Mouse (Mus musculus) limb, embryonic 10.5 days (tissue): ENCODE data around the gene Stxbp5. TPM values are rescaled to one million over a fixed set of nuclear protein-coding genes. Genes with fewer than 3 reads are reported as not detected.

Experiments
- DNase-seq: peaks from one replicate; pipeline ENCODE4 v3.0.0-alpha.2; 2017; ENCODE audit warnings: low spot score
- H3K27ac ChIP-seq: fragments of 300-500 bp; sonication (generic); 2 replicates; pipeline ENCODE4 v1.5.1; 2016; ENCODE audit warnings: mild to moderate bottlenecking
- H3K27me3 ChIP-seq: fragments of 300-500 bp; sonication (generic); 2 replicates; pipeline ENCODE4 v1.6.1; 2016; ENCODE audit warnings: low read depth, mild to moderate bottlenecking; ENCODE audit not compliant: poor library complexity, severe bottlenecking
- H3K36me3 ChIP-seq: fragments of 300-500 bp; sonication (generic); 2 replicates; pipeline ENCODE4 v1.6.1; 2016; ENCODE audit warnings: mild to moderate bottlenecking, moderate library complexity
- H3K4me1 ChIP-seq: fragments of 300-500 bp; sonication (generic); 2 replicates; pipeline ENCODE4 v1.6.1; 2016
- H3K4me3 ChIP-seq: fragments of 300-500 bp; sonication (generic); 2 replicates; pipeline ENCODE4 v1.5.1; 2016; ENCODE audit warnings: mild to moderate bottlenecking, moderate library complexity
- H3K9me3 ChIP-seq: fragments of 300-500 bp; sonication (generic); replicated peaks from 2 replicates; pipeline ENCODE4 v1.6.1; 2016; ENCODE audit warnings: mild to moderate bottlenecking
- WGBS: fragments of 180-500 bp; shearing (Covaris S2); methylation state at CpG from one replicate; pipeline ENCODE4 v1.1.7; 2016; 5-methylcytosine and 5-hydroxymethylcytosine counted together
- polyA plus RNA-seq: library from polyadenylated mRNA; unstranded; fragments of >200 nt; fragmentation: Nextera tagmentation; extraction: Ambion mirVana; gene quantifications from 2 replicates; pipeline ENCODE4 v1.2.1, GENCODE M21; 2016

Stxbp5 gene
- polyA plus RNA-seq, 1 experiment from 2014 or later, result 3.5 TPM

DNA sequence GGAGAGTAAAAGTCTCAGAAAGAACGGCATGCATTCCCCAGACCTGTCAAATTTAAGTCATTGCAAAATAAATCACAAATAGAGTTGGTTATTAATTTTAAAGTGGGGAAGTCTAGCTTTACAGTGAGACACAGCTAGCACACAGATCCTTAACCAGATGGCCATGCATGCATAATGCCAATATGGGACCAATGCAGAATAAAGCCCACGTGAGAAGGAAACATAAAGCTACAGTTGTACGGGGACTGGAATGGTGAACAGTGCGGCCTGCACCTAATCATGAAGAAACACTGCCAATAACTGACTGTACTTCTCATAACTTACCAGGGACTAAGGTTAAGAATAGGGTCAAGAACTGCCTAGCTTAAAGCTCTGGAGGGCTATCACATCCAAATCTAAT, 67.9 kb downstream of the Stxbp5 start:
- Histone ChIP-seq H3K36me3 (0 out of 2 replicates have a peak, but pooled peaks cover 2% of the 10 kb centered on the region), H3K4me1 (no peaks in the 10 kb centered on the region), H3K9me3 (no peaks in the 10 kb centered on the region), H3K27ac (no peak overlapping the region), H3K27me3 (no peaks in the 10 kb centered on the region), H3K4me3 (no peak overlapping the region)
- WGBS, result 90% methylated on average over 4 of the region's 4 CpGs
- no peak for DNase-seq

DNA sequence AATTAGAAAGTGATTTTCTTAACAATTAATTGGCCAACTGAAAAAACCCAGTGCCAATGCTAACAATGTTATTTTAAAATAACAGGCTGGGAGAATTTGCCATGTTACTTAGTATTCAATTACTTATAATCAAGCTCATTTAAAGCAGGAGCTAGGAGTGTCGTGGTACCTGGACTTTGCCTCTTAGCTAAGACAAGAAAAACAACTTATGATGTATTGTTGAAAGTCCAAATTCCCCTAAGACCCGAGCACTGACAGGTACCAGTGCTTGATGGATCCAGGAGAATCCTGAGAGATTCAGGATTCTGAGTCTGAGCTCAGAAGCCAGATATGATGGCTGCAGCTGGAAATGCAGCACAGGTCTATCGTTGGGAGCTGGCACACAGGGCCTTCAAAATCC, 71.1 kb downstream of the Stxbp5 start:
- DNase-seq, result no peak
- Histone ChIP-seq H3K9me3 (no peaks in the 10 kb centered on the region), H3K36me3 (0 out of 2 replicates have a peak, but pooled peaks cover 2% of the 10 kb centered on the region), H3K27ac (no peak overlapping the region), H3K4me3 (no peak overlapping the region), H3K27me3 (no peaks in the 10 kb centered on the region), H3K4me1 (no peaks in the 10 kb centered on the region)
- 90% methylated on average over 3 of the region's 3 CpGs for WGBS

GRCm38 (mm10) chr10:9821299-9821698, 79.6 kb downstream of the Stxbp5 start:
- Histone ChIP-seq H3K9me3 (no peaks in the 10 kb centered on the region), H3K4me3 (no peak overlapping the region), H3K27me3 (no peaks in the 10 kb centered on the region), H3K4me1 (no peaks in the 10 kb centered on the region), H3K27ac (no peak overlapping the region), H3K36me3 (no peaks in the 10 kb centered on the region)
- no peak for DNase-seq
- 82% methylated on average over 6 of the region's 6 CpGs for WGBS

- H3K36me3 ChIP-seq, result no peaks in the 10 kb centered on the region
- no peaks in the 10 kb centered on the region for H3K4me1 ChIP-seq
- WGBS, result 94% methylated on average over 7 of the region's 7 CpGs
- H3K4me3 ChIP-seq, result no peak overlapping the region
- no peaks in the 10 kb centered on the region for H3K27me3 ChIP-seq
- DNase-seq, result no peak
- H3K27ac ChIP-seq, result no peak overlapping the region
- H3K9me3 ChIP-seq, result no peaks in the 10 kb centered on the region
Measured at GRCm38 (mm10) chr10:9818574-9818973, 82.3 kb downstream of the Stxbp5 start.

- Histone ChIP-seq H3K4me1 (no peaks in the 10 kb centered on the region), H3K36me3 (no peaks in the 10 kb centered on the region), H3K4me3 (no peak overlapping the region), H3K27ac (no peak overlapping the region), H3K9me3 (no peaks in the 10 kb centered on the region), H3K27me3 (no peaks in the 10 kb centered on the region)
- 89% methylated on average over 4 of the region's 4 CpGs for WGBS
- DNase-seq, result no peak
Measured at GRCm38 (mm10) chr10:9813926-9814325, 87.0 kb downstream of the Stxbp5 start.

- no peaks in the 10 kb centered on the region for H3K36me3 ChIP-seq
- no peaks in the 10 kb centered on the region for H3K4me1 ChIP-seq
- H3K27ac ChIP-seq, result no peak overlapping the region
- H3K4me3 ChIP-seq, result no peak overlapping the region
- no peaks in the 10 kb centered on the region for H3K9me3 ChIP-seq
- no peaks in the 10 kb centered on the region for H3K27me3 ChIP-seq
- no peak for DNase-seq
- WGBS, result 89% methylated on average over 2 of the region's 2 CpGs
Measured at GRCm38 (mm10) chr10:9807596-9807995, 93.3 kb downstream of the Stxbp5 start.

DNA sequence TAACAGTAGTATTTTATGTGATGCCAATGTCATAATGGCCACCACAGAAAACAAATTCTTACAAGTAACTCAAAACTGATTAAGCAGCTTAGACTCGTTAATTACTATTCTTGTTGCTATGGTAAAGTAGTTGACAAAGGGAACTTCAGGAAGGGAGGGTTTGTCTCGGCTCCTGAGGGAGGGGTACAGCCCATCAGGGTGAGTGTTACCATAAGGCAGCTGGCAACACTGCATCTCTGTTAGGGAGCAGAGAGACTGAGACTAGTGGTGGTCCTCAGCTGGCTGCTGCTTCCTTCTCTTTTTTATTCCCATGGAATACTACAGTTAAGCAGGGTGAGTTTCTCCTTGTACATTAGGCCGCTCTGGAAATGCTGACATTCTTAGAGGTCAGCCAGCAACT, 95.5 kb downstream of the Stxbp5 start:
- no peak for DNase-seq
- Histone ChIP-seq H3K27me3 (no peaks in the 10 kb centered on the region), H3K36me3 (no peaks in the 10 kb centered on the region), H3K4me1 (no peaks in the 10 kb centered on the region), H3K9me3 (no peaks in the 10 kb centered on the region), H3K4me3 (no peak overlapping the region), H3K27ac (no peak overlapping the region)
- 79% methylated on average over 3 of the region's 3 CpGs for WGBS

- Histone ChIP-seq H3K27me3 (no peaks in the 10 kb centered on the region), H3K36me3 (no peaks in the 10 kb centered on the region), H3K27ac (no peak overlapping the region), H3K4me3 (no peak overlapping the region), H3K9me3 (no peaks in the 10 kb centered on the region), H3K4me1 (no peaks in the 10 kb centered on the region)
- WGBS, result 80% methylated on average over 2 of the region's 2 CpGs
- no peak for DNase-seq
Measured at GRCm38 (mm10) chr10:9803126-9803525, 97.8 kb downstream of the Stxbp5 start.

DNA sequence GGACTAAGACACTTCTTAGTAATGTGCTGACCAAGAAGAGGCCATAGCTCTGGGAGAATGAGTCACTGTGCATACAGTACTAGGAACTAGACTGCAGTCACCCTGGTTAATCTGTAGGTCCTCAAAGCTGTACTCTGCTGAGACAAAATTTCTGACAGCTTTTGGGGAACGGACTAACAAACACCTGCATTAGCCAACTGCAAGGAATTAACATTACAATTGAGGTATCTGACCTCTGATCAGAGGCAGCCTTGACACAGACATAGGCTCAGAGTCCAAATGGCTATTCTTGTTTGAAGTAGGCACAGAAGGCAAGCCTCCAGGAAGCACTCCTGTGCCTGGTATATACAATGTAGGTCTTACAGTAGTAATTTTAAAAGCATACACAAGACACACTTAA, 99.3 kb downstream of the Stxbp5 start:
- no peak for DNase-seq
- Histone ChIP-seq H3K27ac (no peak overlapping the region), H3K4me1 (no peaks in the 10 kb centered on the region), H3K27me3 (no peaks in the 10 kb centered on the region), H3K9me3 (no peaks in the 10 kb centered on the region), H3K4me3 (no peak overlapping the region), H3K36me3 (peaks cover 14% of the 10 kb centered on the region)
- 83% methylated on average over 1 of the region's 1 CpGs for WGBS

GRCm38 (mm10) chr10:9799085-9799484, 101.8 kb downstream of the Stxbp5 start:
- DNase-seq, result no peak
- Histone ChIP-seq H3K4me1 (no peaks in the 10 kb centered on the region), H3K36me3 (peaks cover 16% of the 10 kb centered on the region), H3K27ac (no peak overlapping the region), H3K9me3 (no peaks in the 10 kb centered on the region), H3K27me3 (no peaks in the 10 kb centered on the region), H3K4me3 (no peak overlapping the region)
- 93% methylated on average over 1 of the region's 1 CpGs for WGBS

GRCm38 (mm10) chr10:9796429-9796828, 104.5 kb downstream of the Stxbp5 start:
- no peaks in the 10 kb centered on the region for H3K9me3 ChIP-seq
- WGBS, result 86% methylated on average over 1 of the region's 1 CpGs
- DNase-seq, result no peak
- no peak overlapping the region for H3K4me3 ChIP-seq
- H3K4me1 ChIP-seq, result no peaks in the 10 kb centered on the region
- no peak overlapping the region for H3K27ac ChIP-seq
- peaks cover 16% of the 10 kb centered on the region for H3K36me3 ChIP-seq
- H3K27me3 ChIP-seq, result no peaks in the 10 kb centered on the region

- no peak overlapping the region for H3K27ac ChIP-seq
- H3K4me1 ChIP-seq, result no peaks in the 10 kb centered on the region
- H3K27me3 ChIP-seq, result no peaks in the 10 kb centered on the region
- H3K36me3 ChIP-seq, result peaks cover 16% of the 10 kb centered on the region
- no peaks in the 10 kb centered on the region for H3K9me3 ChIP-seq
- H3K4me3 ChIP-seq, result no peak overlapping the region
- DNase-seq, result no peak
Measured at GRCm38 (mm10) chr10:9794429-9794828, 106.5 kb downstream of the Stxbp5 start.

DNA sequence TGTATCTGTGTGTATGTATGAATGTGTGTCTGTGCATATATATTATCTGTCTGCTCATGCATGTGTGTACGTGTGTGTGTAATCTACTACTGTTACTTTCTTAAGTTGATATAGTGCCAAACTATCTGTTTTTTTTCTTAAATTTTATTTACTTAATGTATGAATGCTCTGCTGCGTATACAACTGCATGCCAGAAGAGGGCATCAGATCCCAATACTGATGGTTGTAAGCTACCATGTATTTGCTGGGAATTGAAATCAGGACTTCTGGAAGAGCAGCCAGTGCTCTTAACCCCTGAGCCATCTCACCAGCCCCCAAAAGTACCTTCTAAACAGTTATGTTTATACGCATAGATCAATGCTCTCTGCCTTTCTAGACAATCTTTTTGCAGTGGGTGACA, 109.9 kb downstream of the Stxbp5 start:
- no peak for DNase-seq

DNA sequence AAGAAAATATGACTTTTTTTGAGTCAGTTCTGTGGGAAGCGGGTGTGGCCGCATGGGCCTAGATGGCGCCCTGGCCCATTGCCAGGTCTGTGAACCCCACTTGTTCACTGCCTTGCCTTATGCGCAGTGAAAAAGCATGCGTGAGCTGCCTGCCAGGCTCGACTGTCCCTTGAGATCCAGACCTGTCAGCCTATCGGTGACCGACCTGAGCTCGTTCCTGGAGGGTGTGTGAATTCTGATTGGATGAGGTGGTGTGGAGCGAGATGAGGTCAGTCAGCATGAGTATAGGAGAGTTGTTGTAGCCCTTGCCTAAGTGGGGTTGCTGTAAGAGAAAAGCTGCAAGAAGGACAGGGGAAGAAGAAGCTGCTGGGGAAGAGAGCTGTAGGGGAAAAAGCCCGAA, 114.4 kb downstream of the Stxbp5 start:
- Histone ChIP-seq H3K9me3 (no peaks in the 10 kb centered on the region), H3K4me3 (no peak overlapping the region), H3K36me3 (no peaks in the 10 kb centered on the region), H3K4me1 (no peaks in the 10 kb centered on the region), H3K27ac (no peak overlapping the region), H3K27me3 (no peaks in the 10 kb centered on the region)
- 92% methylated on average over 11 of the region's 11 CpGs for WGBS
- no peak for DNase-seq

More for the DNA sequence above, 109.9 kb downstream of the Stxbp5 start:
- no peaks in the 10 kb centered on the region for H3K27me3 ChIP-seq
- no peak overlapping the region for H3K4me3 ChIP-seq
- no peaks in the 10 kb centered on the region for H3K4me1 ChIP-seq
- no peaks in the 10 kb centered on the region for H3K9me3 ChIP-seq
- 89% methylated on average over 3 of the region's 3 CpGs for WGBS
- no peaks in the 10 kb centered on the region for H3K36me3 ChIP-seq
- no peak overlapping the region for H3K27ac ChIP-seq
